Mouse (Mus musculus) cortical plate, adult 2 months (tissue): ENCODE results near the gene Grik4. TPM values are rescaled to one million over a fixed set of nuclear protein-coding genes. Genes with fewer than 3 reads are reported as not detected.

Experiments
- H3K27ac ChIP-seq: fragments of 200-500 bp; 2 replicates; pipeline ENCODE4 v1.5.1; 2012; ENCODE audit warnings: low read length, control low read depth, inconsistent platforms; ENCODE audit not compliant: insufficient read depth
- H3K4me1 ChIP-seq: fragments of 200-500 bp; 2 replicates; pipeline ENCODE4 v1.6.1; 2011; ENCODE audit warnings: low read length; ENCODE audit not compliant: control insufficient read depth, insufficient read depth
- H3K4me3 ChIP-seq: fragments of 200-500 bp; 2 replicates; pipeline ENCODE4 v1.5.1; 2011; ENCODE audit warnings: mild to moderate bottlenecking, low read length, control low read depth; ENCODE audit not compliant: insufficient read depth
- CTCF ChIP-seq: fragments of 200-500 bp; IDR thresholded peaks from 2 replicates; pipeline ENCODE4 v1.5.1; 2011; ENCODE audit warnings: mild to moderate bottlenecking, control low read depth, low read length; ENCODE audit not compliant: insufficient read depth; ENCODE audit errors: extremely low read depth
- POLR2A ChIP-seq: fragments of 200-500 bp; IDR thresholded peaks from 2 replicates; pipeline ENCODE4 v1.6.1; 2011; ENCODE audit warnings: mild to moderate bottlenecking, low read length, control low read depth; ENCODE audit not compliant: insufficient read depth; ENCODE audit errors: extremely low read depth
- polyA plus RNA-seq: library from polyadenylated mRNA; depleted of rRNA; stranded (reverse); fragments of >200 nt; gene quantifications from 2 replicates; pipeline ENCODE4 v1.2.3, GENCODE M21; 2012

Grik4 gene
- polyA plus RNA-seq, 1 experiment, result 10.9 TPM

DNA sequence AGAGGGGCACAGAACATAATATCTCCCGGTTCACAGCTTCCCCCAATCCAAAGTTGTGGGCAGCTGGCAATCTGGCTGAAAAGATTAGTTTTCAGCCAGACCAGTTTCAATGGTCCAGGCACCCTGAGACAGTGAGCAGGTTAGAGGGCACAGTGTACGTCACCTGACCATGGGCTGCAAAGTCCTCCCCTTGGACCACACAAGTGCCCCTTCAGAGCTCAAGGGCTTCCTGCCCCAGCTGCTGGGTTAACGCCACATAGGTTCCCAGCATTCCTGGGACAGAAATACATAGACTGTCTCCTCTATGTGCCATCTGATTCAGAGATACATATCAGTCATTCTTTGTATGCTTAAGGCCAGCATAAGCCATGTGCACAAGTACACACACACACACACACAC, 91.2 kb downstream of the Grik4 start:
- Histone ChIP-seq H3K27ac (no peak overlapping the region), H3K4me3 (no peak overlapping the region), H3K4me1 (no peaks in the 10 kb centered on the region)
- TF ChIP-seq CTCF, result no peak
- TF ChIP-seq POLR2A, result no peak

DNA sequence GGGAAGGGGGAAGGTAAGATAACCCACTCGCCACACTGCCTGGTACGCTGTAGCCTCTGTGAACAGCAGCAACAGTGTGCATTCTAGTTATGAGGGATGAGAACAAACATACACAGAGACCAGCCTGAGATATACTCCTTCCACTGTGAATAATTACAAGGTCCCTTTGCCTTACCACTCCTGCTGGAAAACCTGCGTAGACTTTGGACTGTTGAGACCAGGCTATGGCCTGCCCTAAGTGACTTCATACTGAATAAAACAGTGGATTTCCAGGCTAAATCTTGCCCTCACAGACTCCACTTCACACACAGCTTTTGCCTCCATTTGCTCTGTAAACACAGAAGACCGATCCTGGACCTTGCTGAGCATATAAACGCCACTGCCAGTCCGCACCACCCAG, 94.2 kb downstream of the Grik4 start:
- TF ChIP-seq CTCF (no peak), POLR2A (no peak)
- peaks cover 7% of the 10 kb centered on the region for H3K4me1 ChIP-seq
- no peak overlapping the region for H3K4me3 ChIP-seq
- no peak overlapping the region for H3K27ac ChIP-seq

- H3K4me1 ChIP-seq, result peaks cover 7% of the 10 kb centered on the region
- H3K27ac ChIP-seq, result no peak overlapping the region
- TF ChIP-seq POLR2A, result no peak
- TF ChIP-seq CTCF, result no peak
- H3K4me3 ChIP-seq, result no peak overlapping the region
Measured at GRCm38 (mm10) chr9:42848061-42848460, 96.2 kb downstream of the Grik4 start.

GRCm38 (mm10) chr9:42846676-42847425, 97.4 kb downstream of the Grik4 start:
- Histone ChIP-seq H3K27ac (peak overlapping the region; percentile 53), H3K4me3 (no peak overlapping the region), H3K4me1 (peaks cover 7% of the 10 kb centered on the region)
- no peak for TF ChIP-seq CTCF
- TF ChIP-seq POLR2A, result no peak

DNA sequence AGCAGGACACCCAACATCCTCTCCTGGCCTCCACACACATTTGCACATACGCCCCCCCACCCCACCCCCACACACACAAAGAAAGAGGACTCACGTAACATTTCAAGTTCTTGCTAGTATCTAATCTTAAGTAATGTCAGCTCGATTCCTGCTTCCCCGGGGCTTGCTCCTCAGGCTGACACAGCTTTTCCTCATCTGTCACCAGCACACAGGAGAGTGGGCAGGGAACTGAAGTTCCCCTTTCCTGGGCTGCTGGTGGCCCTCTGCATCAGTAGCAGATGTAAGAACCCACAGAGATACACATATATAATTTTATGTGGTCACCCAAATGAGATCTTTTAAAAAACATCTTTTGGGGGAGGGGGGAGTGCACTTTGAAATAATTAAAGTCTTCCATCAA, 98.2 kb downstream of the Grik4 start:
- H3K4me3 ChIP-seq, result no peak overlapping the region
- no peak overlapping the region for H3K27ac ChIP-seq
- no peak for TF ChIP-seq CTCF
- TF ChIP-seq POLR2A, result no peak
- peaks cover 7% of the 10 kb centered on the region for H3K4me1 ChIP-seq

GRCm38 (mm10) chr9:42844301-42844700, 100.0 kb downstream of the Grik4 start:
- TF ChIP-seq POLR2A, result no peak
- no peak for TF ChIP-seq CTCF
- H3K4me1 ChIP-seq, result peaks cover 7% of the 10 kb centered on the region

GRCm38 (mm10) chr9:42838299-42838698, 106.0 kb downstream of the Grik4 start:
- TF ChIP-seq CTCF, result no peak
- Histone ChIP-seq H3K27ac (no peak overlapping the region), H3K4me3 (no peak overlapping the region), H3K4me1 (no peaks in the 10 kb centered on the region)

More at GRCm38 (mm10) chr9:42844301-42844700, 100.0 kb downstream of the Grik4 start:
- no peak overlapping the region for H3K27ac ChIP-seq
- H3K4me3 ChIP-seq, result no peak overlapping the region

GRCm38 (mm10) chr9:42837498-42837897, 106.8 kb downstream of the Grik4 start:
- Histone ChIP-seq H3K4me1 (no peaks in the 10 kb centered on the region), H3K27ac (no peak overlapping the region), H3K4me3 (no peak overlapping the region)
- TF ChIP-seq CTCF (no peak), POLR2A (no peak)

- no peaks in the 10 kb centered on the region for H3K4me1 ChIP-seq
- H3K4me3 ChIP-seq, result no peak overlapping the region
- no peak for TF ChIP-seq POLR2A
- TF ChIP-seq CTCF, result no peak
- no peak overlapping the region for H3K27ac ChIP-seq
Measured at GRCm38 (mm10) chr9:42831558-42831957, 112.7 kb downstream of the Grik4 start.

GRCm38 (mm10) chr9:42819247-42819646, 125.0 kb downstream of the Grik4 start:
- no peak for TF ChIP-seq POLR2A
- no peak for TF ChIP-seq CTCF
- Histone ChIP-seq H3K4me3 (no peak overlapping the region), H3K4me1 (peaks cover 1% of the 10 kb centered on the region; the same call in 1 of the 2 replicates), H3K27ac (no peak overlapping the region)

DNA sequence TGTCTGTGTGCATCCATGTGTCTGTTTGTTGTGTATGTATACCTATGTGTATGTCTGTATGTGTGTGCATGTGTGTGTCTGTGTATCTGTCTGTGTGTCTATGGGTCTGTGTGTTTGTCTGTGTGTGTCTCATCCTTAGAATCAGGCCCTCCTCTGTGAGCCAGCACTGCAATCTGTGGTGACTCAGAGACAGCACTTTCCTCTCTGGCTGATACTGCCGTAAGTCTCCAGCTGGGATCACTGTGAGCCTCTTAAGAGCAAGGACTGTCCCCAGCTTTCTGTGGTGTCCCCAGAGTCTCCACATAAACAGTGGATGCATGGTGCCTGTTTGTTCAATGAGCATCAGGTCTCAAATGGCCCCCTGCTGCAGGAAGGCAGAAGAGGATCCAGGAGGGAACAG, 127.5 kb downstream of the Grik4 start:
- Histone ChIP-seq H3K4me1 (peaks cover 1% of the 10 kb centered on the region; the same call in 1 of the 2 replicates), H3K27ac (no peak overlapping the region), H3K4me3 (no peak overlapping the region)
- TF ChIP-seq CTCF (no peak), POLR2A (no peak)
